8 mouse cellular contexts compared by ENCODE assay signal in genomic region chr2:26916738-26917137, GRCm38 (mm10). TPM values are rescaled to one million over a fixed set of nuclear protein-coding genes. Genes with fewer than 3 reads are reported as not detected.
DNase-seq lines count a peak whose midpoint lies in the region; ATAC-seq and TF ChIP-seq lines count a peak whose summit lies in the region.

No protein-coding gene starts in this region.

- no peak for TF ChIP-seq EP300 in heart, adult 2 months (IDR thresholded peaks at IDR 0.05; ENCODE audit: insufficient read depth, low read depth, low read length)
- TF ChIP-seq EP300 in liver, postnatal 0 days (IDR thresholded peaks at IDR 0.05; ENCODE audit: low read depth), result no peak

- DNase-seq in heart, adult 2 months, result no peak
- DNase-seq in heart, postnatal 14 days, result no peak
- DNase-seq in liver, postnatal 0 days, result no peak
- DNase-seq in Muller cell, postnatal 12 days (ENCODE audit: inconsistent ontology term), result no peak
- no peak for DNase-seq in frontal cortex, adult 2 months (ENCODE audit: extremely low spot score in 1 of 2, low spot score in 1 of 2)

- intact Hi-C loops in heart, adult 2 months (cut with DNase I), result loop anchor here (5.0 kb wide), 1 partner anchor 46 kb away; the partner anchor contains the start of gene Rexo4
- intact Hi-C loops in heart, postnatal 14 days (cut with DNase I), result loop anchor here (2.0 kb wide), 1 partner anchor 16 kb away; the partner anchor contains the start of gene Surf4

- H3K4me2 ChIP-seq in forebrain, embryonic 15.5 days (replicated peaks), result peak overlapping the region; percentile 96
- peak overlapping the region; percentile 92 for H3K4me2 ChIP-seq in liver, postnatal 0 days (ENCODE audit: low read depth, low read length)

- TF ChIP-seq POLR2A in heart, adult 2 months (IDR thresholded peaks at IDR 0.05; ENCODE audit: insufficient read depth, low read depth, low read length), result no peak

- WGBS in heart, adult 2 months, result under 1% methylated on average over 13 of the region's 13 CpGs
- 3% methylated on average over 13 of the region's 13 CpGs for whole genome bisulfite sequencing in forebrain, embryonic 15.5 days
- WGBS in liver, postnatal 0 days (ENCODE audit: insufficient replicate concordance), result 2% methylated on average over 13 of the region's 13 CpGs

- no peaks in the 10 kb centered on the region; the same call in 1 of the 2 replicates for H3K79me2 ChIP-seq in heart, adult 2 months (replicated peaks; ENCODE audit: control insufficient read depth, insufficient read depth, low read length)

- H3K27ac ChIP-seq in heart, adult 2 months, result peak overlapping the region; percentile 83
- H3K27ac ChIP-seq in forebrain, embryonic 15.5 days (replicated peaks), result peak overlapping the region; percentile 75
- peak overlapping the region; percentile 76 for H3K27ac ChIP-seq in liver, postnatal 0 days (ENCODE audit: low read depth)

- peak overlapping the region; percentile 70 for H3K9ac ChIP-seq in heart, adult 2 months (ENCODE audit: low read depth, low read length)
- H3K9ac ChIP-seq in forebrain, embryonic 15.5 days (replicated peaks), result peak overlapping the region; percentile 77
- peak overlapping the region; percentile 70 for H3K9ac ChIP-seq in liver, postnatal 0 days (replicated peaks)

- no peak for TF ChIP-seq CTCF in heart, adult 2 months (IDR thresholded peaks at IDR 0.05)
- no peak for TF ChIP-seq CTCF in liver, postnatal 0 days (IDR thresholded peaks at IDR 0.05; ENCODE audit: low read depth)

- peaks cover 10% of the 10 kb centered on the region for H3K4me1 ChIP-seq in heart, adult 2 months (ENCODE audit: control insufficient read depth, insufficient read depth, low read length)
- peaks cover 46% of the 10 kb centered on the region for H3K4me1 ChIP-seq in forebrain, embryonic 15.5 days
- H3K4me1 ChIP-seq in liver, postnatal 0 days (ENCODE audit: insufficient read depth), result peaks cover 33% of the 10 kb centered on the region

- peak overlapping the region; percentile 69 for H3K4me3 ChIP-seq in heart, adult 2 months
- peak overlapping the region; percentile 71 for H3K4me3 ChIP-seq in forebrain, embryonic 15.5 days
- peak overlapping the region; percentile 69 for H3K4me3 ChIP-seq in liver, postnatal 0 days (ENCODE audit: low read depth, low read length)

- H3K9me3 ChIP-seq in forebrain, embryonic 15.5 days, result no peaks in the 10 kb centered on the region
- no peaks in the 10 kb centered on the region for H3K9me3 ChIP-seq in liver, postnatal 0 days (ENCODE audit: low read length)

- no peaks in the 10 kb centered on the region for H3K27me3 ChIP-seq in heart, adult 2 months (ENCODE audit: control insufficient read depth, insufficient read depth, low read length)
- no peaks in the 10 kb centered on the region for H3K27me3 ChIP-seq in forebrain, embryonic 15.5 days
- no peaks in the 10 kb centered on the region for H3K27me3 ChIP-seq in liver, postnatal 0 days (ENCODE audit: insufficient read depth, low read length)

- H3K36me3 ChIP-seq in heart, adult 2 months (ENCODE audit: control insufficient read depth, insufficient read depth, low read length), result peaks cover 9% of the 10 kb centered on the region
- peaks cover 65% of the 10 kb centered on the region for H3K36me3 ChIP-seq in forebrain, embryonic 15.5 days
- peaks cover 67% of the 10 kb centered on the region for H3K36me3 ChIP-seq in liver, postnatal 0 days (replicated peaks; ENCODE audit: insufficient read depth, low read length)

- ATAC-seq in CD4-positive, CD25-positive, alpha-beta regulatory T cell, adult 4 months, result peak; percentile 4
- peak; percentile 3; the same call in 1 of the 2 replicates for ATAC-seq in forebrain, embryonic 15.5 days (replicated peaks)
- peak; percentile 12 for ATAC-seq in liver, postnatal 0 days
- no peak for ATAC-seq in inflammation-experienced regulatory T-cells, adult 6 months

RNA-seq across cellular contexts. Expression of gene Surf1, which starts 0.4 kb away (rescaled TPM):
- 10 to 100 TPM; 49.7 to 68.0 TPM for total RNA-seq in heart, adult 2 months (2021)
- polyA plus RNA-seq in heart, adult 2 months (2012; rRNA removed), result 49.9 and 51.7 TPM in 2 replicates
- 10 to 100 TPM; 44.3 to 45.3 TPM for total RNA-seq in heart, postnatal 14 days (2021)
- polyA plus RNA-seq in CD4-positive, CD25-positive, alpha-beta regulatory T cell, adult 4 months (2017; shearing (Covaris generic)), result 100 to 1,000 TPM; 100 to 116 TPM
- 74.0 and 77.3 TPM in 2 replicates for polyA plus RNA-seq in forebrain, embryonic 15.5 days (2015; fragmentation: Nextera tagmentation; extraction: Ambion mirVana)
- 29.8 and 30.1 TPM in 2 replicates for polyA plus RNA-seq in liver, postnatal 0 days (2015; fragmentation: Nextera tagmentation; extraction: Ambion mirVana)
- polyA plus RNA-seq in inflammation-experienced regulatory T-cells, adult 6 months (2017; shearing (Covaris generic)), result 100 to 1,000 TPM; 110 to 139 (median 122) TPM
- polyA plus RNA-seq in frontal cortex, adult 2 months (2012; rRNA removed), result 128 and 129 TPM in 2 replicates

RNA-seq across cellular contexts. Expression of gene Surf2, which starts 0.6 kb away (rescaled TPM):
- total RNA-seq in heart, adult 2 months (2021), result 10 to 100 TPM; 15.2 to 16.8 TPM
- 21.6 and 22.7 TPM in 2 replicates for polyA plus RNA-seq in heart, adult 2 months (2012; rRNA removed)
- total RNA-seq in heart, postnatal 14 days (2021), result 10 to 100 TPM; 14.3 to 15.0 TPM
- polyA plus RNA-seq in CD4-positive, CD25-positive, alpha-beta regulatory T cell, adult 4 months (2017; shearing (Covaris generic)), result 10 to 100 TPM; 51.4 to 64.4 TPM
- 58.9 and 61.9 TPM in 2 replicates for polyA plus RNA-seq in forebrain, embryonic 15.5 days (2015; fragmentation: Nextera tagmentation; extraction: Ambion mirVana)
- polyA plus RNA-seq in liver, postnatal 0 days (2015; fragmentation: Nextera tagmentation; extraction: Ambion mirVana), result 14.6 and 15.3 TPM in 2 replicates
- polyA plus RNA-seq in inflammation-experienced regulatory T-cells, adult 6 months (2017; shearing (Covaris generic)), result 10 to 100 TPM; 31.8 to 57.2 (median 52.2) TPM
- 54.6 and 58.2 TPM in 2 replicates for polyA plus RNA-seq in frontal cortex, adult 2 months (2012; rRNA removed)

RNA-seq across cellular contexts. Expression of gene Rpl7a, which starts 6.2 kb away (rescaled TPM):
- 100 to 1,000 TPM; 266 to 312 TPM for total RNA-seq in heart, adult 2 months (2021)
- 431 and 478 TPM in 2 replicates for polyA plus RNA-seq in heart, adult 2 months (2012; rRNA removed)
- 100 to 1,000 TPM; 272 to 313 TPM for total RNA-seq in heart, postnatal 14 days (2021)
- polyA plus RNA-seq in CD4-positive, CD25-positive, alpha-beta regulatory T cell, adult 4 months (2017; shearing (Covaris generic)), result 1,000 to 10,000 TPM in 1 of 2 experiments, 100 to 1,000 TPM in 1; 646 to 1,008 TPM
- 533 and 546 TPM in 2 replicates for polyA plus RNA-seq in forebrain, embryonic 15.5 days (2015; fragmentation: Nextera tagmentation; extraction: Ambion mirVana)
- polyA plus RNA-seq in liver, postnatal 0 days (2015; fragmentation: Nextera tagmentation; extraction: Ambion mirVana), result 341 and 347 TPM in 2 replicates
- 1,000 to 10,000 TPM in 1 of 3 experiments, 100 to 1,000 TPM in 2; 540 to 1,152 (median 653) TPM for polyA plus RNA-seq in inflammation-experienced regulatory T-cells, adult 6 months (2017; shearing (Covaris generic))
- polyA plus RNA-seq in frontal cortex, adult 2 months (2012; rRNA removed), result 705 and 741 TPM in 2 replicates

RNA-seq across cellular contexts. Expression of gene Med22, which starts 6.3 kb away (rescaled TPM):
- total RNA-seq in heart, adult 2 months (2021), result 10 to 100 TPM; 20.7 to 26.0 TPM
- polyA plus RNA-seq in heart, adult 2 months (2012; rRNA removed), result 26.0 and 37.9 TPM in 2 replicates
- total RNA-seq in heart, postnatal 14 days (2021), result 10 to 100 TPM; 24.4 to 26.5 TPM
- polyA plus RNA-seq in CD4-positive, CD25-positive, alpha-beta regulatory T cell, adult 4 months (2017; shearing (Covaris generic)), result 10 to 100 TPM; 10.6 to 19.6 TPM
- polyA plus RNA-seq in forebrain, embryonic 15.5 days (2015; fragmentation: Nextera tagmentation; extraction: Ambion mirVana), result 177 and 184 TPM in 2 replicates
- polyA plus RNA-seq in liver, postnatal 0 days (2015; fragmentation: Nextera tagmentation; extraction: Ambion mirVana), result 13.2 and 14.4 TPM in 2 replicates
- polyA plus RNA-seq in inflammation-experienced regulatory T-cells, adult 6 months (2017; shearing (Covaris generic)), result 10 to 100 TPM; 10.2 to 16.7 (median 11.1) TPM
- 51.7 and 53.9 TPM in 2 replicates for polyA plus RNA-seq in frontal cortex, adult 2 months (2012; rRNA removed)

RNA-seq across cellular contexts. Expression of gene Surf6, which starts 14.1 kb away (rescaled TPM):
- total RNA-seq in heart, adult 2 months (2021), result 10 to 100 TPM; 12.7 to 13.2 TPM
- 4.4 and 8.7 TPM in 2 replicates for polyA plus RNA-seq in heart, adult 2 months (2012; rRNA removed)
- total RNA-seq in heart, postnatal 14 days (2021), result 10 to 100 TPM; 11.3 to 12.3 TPM
- 10 to 100 TPM; 27.3 to 56.2 TPM for polyA plus RNA-seq in CD4-positive, CD25-positive, alpha-beta regulatory T cell, adult 4 months (2017; shearing (Covaris generic))
- 27.7 and 29.7 TPM in 2 replicates for polyA plus RNA-seq in forebrain, embryonic 15.5 days (2015; fragmentation: Nextera tagmentation; extraction: Ambion mirVana)
- 7.5 and 8.4 TPM in 2 replicates for polyA plus RNA-seq in liver, postnatal 0 days (2015; fragmentation: Nextera tagmentation; extraction: Ambion mirVana)
- 10 to 100 TPM; 23.0 to 39.2 (median 33.5) TPM for polyA plus RNA-seq in inflammation-experienced regulatory T-cells, adult 6 months (2017; shearing (Covaris generic))
- polyA plus RNA-seq in frontal cortex, adult 2 months (2012; rRNA removed), result 20.2 and 20.8 TPM in 2 replicates
